Mouse (Mus musculus) brown adipose tissue, adult 24 weeks (tissue): Measurements from ENCODE around the gene Zfp536. TPM values are rescaled to one million over a fixed set of nuclear protein-coding genes. Genes with fewer than 3 reads are reported as not detected.
A peak's percentile ranks its signal among the peaks of the same experiment; 100 is the strongest.

Experiments used
- H3K27ac ChIP-seq: fragments of 200-500 bp; replicated peaks from 2 replicates; pipeline ENCODE4 v1.5.1; 2012; ENCODE audit warnings: low read depth, mild to moderate bottlenecking, low read length
- H3K4me1 ChIP-seq: fragments of 200-500 bp; 2 replicates; pipeline ENCODE4 v1.6.1; 2012; ENCODE audit warnings: low read length, mixed read lengths; ENCODE audit not compliant: control insufficient read depth, insufficient read depth, insufficient read length
- H3K4me3 ChIP-seq: fragments of 200-500 bp; 2 replicates; pipeline ENCODE4 v1.5.1; 2012; ENCODE audit warnings: low read depth, mild to moderate bottlenecking, low read length, moderate library complexity; ENCODE audit not compliant: insufficient read depth
- polyA plus RNA-seq: library from polyadenylated mRNA; stranded (reverse); fragments of >200 nt; gene quantifications from 2 replicates; pipeline ENCODE4 v1.2.4, GENCODE M21; 2012; ENCODE audit not compliant: missing spikeins, insufficient read depth, insufficient read length

Gene Zfp536
- polyA plus RNA-seq, result 0.54 TPM in 1 of 2 replicates, not detected in the other

- no peak within 1 kb of the TSS for H3K27ac ChIP-seq
- no peaks in the 10 kb centered on the region; the same call in 1 of the 2 replicates for H3K4me1 ChIP-seq
- no peak within 1 kb of the TSS for H3K4me3 ChIP-seq
Observed at GRCm38 (mm10) chr7:37773312-37773702, at the start of gene Zfp536. Gene Zfp536 (minus strand): TSS chr7:37773641.

GRCm38 (mm10) chr7:37820670-37821301 is 47.3 kb upstream of the Zfp536 start:
- Histone ChIP-seq H3K4me3 (no peak overlapping the region), H3K27ac (no peak overlapping the region), H3K4me1 (no peaks in the 10 kb centered on the region)

GRCm38 (mm10) chr7:37818631-37819340 is 45.3 kb upstream of the Zfp536 start:
- Histone ChIP-seq H3K27ac (no peak overlapping the region), H3K4me1 (no peaks in the 10 kb centered on the region), H3K4me3 (no peak overlapping the region)

GRCm38 (mm10) chr7:37816901-37817300 is 43.5 kb upstream of the Zfp536 start:
- no peaks in the 10 kb centered on the region for H3K4me1 ChIP-seq
- no peak overlapping the region for H3K27ac ChIP-seq
- H3K4me3 ChIP-seq, result no peak overlapping the region

- Histone ChIP-seq H3K4me3 (no peak overlapping the region), H3K4me1 (no peaks in the 10 kb centered on the region), H3K27ac (no peak overlapping the region)
Observed at GRCm38 (mm10) chr7:37814844-37815406, 41.5 kb upstream of the Zfp536 start.

- Histone ChIP-seq H3K27ac (no peak overlapping the region), H3K4me3 (no peak overlapping the region), H3K4me1 (no peaks in the 10 kb centered on the region)
Observed at GRCm38 (mm10) chr7:37813676-37814075, 40.2 kb upstream of the Zfp536 start.

GRCm38 (mm10) chr7:37809908-37810307 is 36.5 kb upstream of the Zfp536 start:
- H3K27ac ChIP-seq, result no peak overlapping the region
- H3K4me1 ChIP-seq, result no peaks in the 10 kb centered on the region

GRCm38 (mm10) chr7:37809001-37809400 is 35.6 kb upstream of the Zfp536 start:
- Histone ChIP-seq H3K4me1 (no peaks in the 10 kb centered on the region), H3K4me3 (no peak overlapping the region), H3K27ac (no peak overlapping the region)

More at GRCm38 (mm10) chr7:37809908-37810307, 36.5 kb upstream of the Zfp536 start:
- H3K4me3 ChIP-seq, result no peak overlapping the region

GRCm38 (mm10) chr7:37801160-37801559 is 27.7 kb upstream of the Zfp536 start:
- no peak overlapping the region for H3K27ac ChIP-seq
- H3K4me1 ChIP-seq, result no peaks in the 10 kb centered on the region
- H3K4me3 ChIP-seq, result no peak overlapping the region

- Histone ChIP-seq H3K4me3 (no peak overlapping the region), H3K27ac (no peak overlapping the region), H3K4me1 (no peaks in the 10 kb centered on the region)
Observed at GRCm38 (mm10) chr7:37788721-37789120, 15.3 kb upstream of the Zfp536 start.

- H3K4me3 ChIP-seq, result no peak overlapping the region
- no peak overlapping the region for H3K27ac ChIP-seq
- no peaks in the 10 kb centered on the region; the same call in 1 of the 2 replicates for H3K4me1 ChIP-seq
Observed at GRCm38 (mm10) chr7:37775502-37775901, 2.1 kb upstream of the Zfp536 start.

GRCm38 (mm10) chr7:37774463-37774970 is 1.1 kb upstream of the Zfp536 start:
- Histone ChIP-seq H3K4me1 (no peaks in the 10 kb centered on the region; the same call in 1 of the 2 replicates), H3K4me3 (no peak overlapping the region), H3K27ac (no peak overlapping the region)

- no peak overlapping the region for H3K27ac ChIP-seq
- H3K4me1 ChIP-seq, result no peaks in the 10 kb centered on the region; the same call in 1 of the 2 replicates
- no peak overlapping the region for H3K4me3 ChIP-seq
Observed at GRCm38 (mm10) chr7:37773906-37774305, 465 bp upstream of the Zfp536 start.

- Histone ChIP-seq H3K4me1 (no peaks in the 10 kb centered on the region; the same call in 1 of the 2 replicates), H3K27ac (no peak overlapping the region), H3K4me3 (peak overlapping the region; percentile 24)
Observed at GRCm38 (mm10) chr7:37772376-37773311, 797 bp downstream of the Zfp536 start.
